Mouse (Mus musculus) MEL (cell line): Measurements from ENCODE around the gene Gm20388.

Experiments
- CTCF ChIP-seq, 3 experiments: IDR thresholded peaks in 2 of 3; conservative IDR thresholded peaks in 1 of 3; 2 replicates each; pipeline ENCODE4 v1.5.1; 2011 to 2012; ENCODE audit warnings: low read length in 3 of 3, low read depth in 2 of 3, mild to moderate bottlenecking in 2 of 3, improper control_type of control experiment in 1 of 3, inconsistent platforms in 1 of 3, mixed read lengths in 1 of 3, moderate library complexity in 1 of 3; ENCODE audit not compliant: control insufficient read depth in 1 of 3, insufficient read depth in 1 of 3, poor library complexity in 1 of 3, severe bottlenecking in 1 of 3
- EP300 ChIP-seq, 2 experiments: IDR thresholded peaks; 2 replicates each; pipeline ENCODE4 v1.6.1; 2011; ENCODE audit warnings: improper control_type of control experiment in 2 of 2, low read length in 2 of 2, low read depth in 1 of 2, mild to moderate bottlenecking in 1 of 2
- GATA1 ChIP-seq: IDR thresholded peaks from 2 replicates; pipeline ENCODE4 v1.6.1; 2011; ENCODE audit warnings: low read depth, low read length, improper control_type of control experiment
- HCFC1 ChIP-seq: IDR thresholded peaks from 2 replicates; pipeline ENCODE4 v1.6.1; 2012; ENCODE audit warnings: low read depth, mild to moderate bottlenecking, inconsistent platforms, low read length, improper control_type of control experiment, moderate library complexity
- KAT2A ChIP-seq: conservative IDR thresholded peaks from 2 replicates; pipeline ENCODE4 v1.6.1; 2012; ENCODE audit warnings: low read depth, low read length, improper control_type of control experiment, inconsistent platforms
- MAZ ChIP-seq: IDR thresholded peaks from 2 replicates; pipeline ENCODE4 v1.6.1; 2012; ENCODE audit warnings: low read depth, mild to moderate bottlenecking, inconsistent platforms, low read length, improper control_type of control experiment
- POLR2A ChIP-seq, 2 experiments: IDR thresholded peaks; 2 replicates each; pipeline ENCODE4 v1.6.1; 2011 to 2012; ENCODE audit warnings: low read length in 2 of 2, mild to moderate bottlenecking in 2 of 2, control low read depth in 1 of 2, improper control_type of control experiment in 1 of 2, low read depth in 1 of 2, moderate library complexity in 1 of 2; ENCODE audit not compliant: control insufficient read depth in 1 of 2, insufficient read depth in 1 of 2, poor library complexity in 1 of 2
- UBTF ChIP-seq: IDR thresholded peaks from 2 replicates; pipeline ENCODE4 v1.6.1; 2012; ENCODE audit warnings: low read depth, mild to moderate bottlenecking, inconsistent platforms, low read length, improper control_type of control experiment, moderate library complexity, borderline replicate concordance; ENCODE audit not compliant: insufficient read depth

DNA sequence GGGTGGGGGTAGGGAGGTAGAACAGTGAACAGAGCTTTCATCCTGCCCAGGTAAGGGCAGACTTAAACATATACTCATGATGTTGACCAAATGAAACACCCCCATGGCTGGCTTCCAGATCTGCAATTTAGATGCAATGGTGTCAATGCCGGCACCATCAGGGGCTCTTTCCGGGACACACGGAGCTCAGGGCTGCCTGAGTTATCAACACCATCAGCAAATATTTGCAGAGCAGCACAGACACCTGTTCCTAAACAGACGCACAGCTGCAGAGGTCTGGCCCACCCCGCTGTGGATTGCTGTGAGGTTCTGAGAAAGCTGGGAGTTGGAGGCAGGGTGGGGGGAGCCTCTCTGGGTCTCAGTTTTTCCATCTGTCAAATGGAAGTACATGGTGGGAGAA, 2855.5 kb downstream of the Gm20388 start:
- TF ChIP-seq CTCF (IDR thresholded peaks at IDR 0.05 in 2 of 3, conservative IDR thresholded peaks at IDR 0.05 in 1 of 3; ENCODE audit: control insufficient read depth in 1 of 3, insufficient read depth in 1 of 3, low read depth in 2 of 3, low read length in 3 of 3, poor library complexity in 1 of 3, severe bottlenecking in 1 of 3) (no peak), GATA1 (no peak), KAT2A (no peak), POLR2A (IDR thresholded peaks at IDR 0.05; ENCODE audit: control insufficient read depth in 1 of 2, insufficient read depth in 1 of 2, low read depth in 1 of 2, low read length in 2 of 2, poor library complexity in 1 of 2) (no peak), MAZ (no peak), HCFC1 (no peak), UBTF (no peak), EP300 (IDR thresholded peaks at IDR 0.05; ENCODE audit: low read depth in 1 of 2, low read length in 2 of 2) (no peak)
